Mouse (Mus musculus) yolk sac, embryonic 10.5 days (tissue): Measurements from ENCODE around the gene Sept14.
A peak's percentile ranks its signal among the peaks of the same experiment; 100 is the strongest.
"Not testable (repeated sequence)": the region's sequence is repeated elsewhere in the genome, so short reads cannot be mapped to it uniquely, and the experiment has no call there.

Experiments
- DNase-seq: peaks from one replicate; pipeline ENCODE4 v3.0.0-alpha.2; 2017; ENCODE audit warnings: low spot score

Gene Sept14

GRCm38 (mm10) chr5:129708412-129708811 is at the start of gene Sept14:
Sept14 (minus strand) TSS chr5:129708512.
- DNase-seq: no peak

DNA sequence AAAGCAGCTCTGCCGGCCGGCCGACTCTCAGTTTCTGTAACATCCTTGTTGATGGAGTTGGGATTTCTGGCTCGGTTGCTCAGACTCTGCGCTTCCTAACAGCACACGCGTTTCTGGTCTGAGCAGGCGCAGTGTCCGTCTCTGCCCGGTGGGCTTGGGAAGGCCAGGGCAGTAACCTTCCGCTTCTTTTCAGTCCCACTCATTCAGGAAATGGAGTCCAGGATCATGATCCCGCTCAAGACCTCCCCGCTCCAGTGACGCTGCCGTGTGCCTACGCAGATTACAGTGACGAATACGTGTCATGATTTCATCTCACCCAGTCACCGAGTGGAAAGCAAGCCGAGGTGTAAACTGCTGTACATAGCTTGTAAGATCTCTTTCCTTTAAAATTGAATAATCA is 48.6 kb upstream of the Sept14 start:
- DNase-seq: no peak

DNA sequence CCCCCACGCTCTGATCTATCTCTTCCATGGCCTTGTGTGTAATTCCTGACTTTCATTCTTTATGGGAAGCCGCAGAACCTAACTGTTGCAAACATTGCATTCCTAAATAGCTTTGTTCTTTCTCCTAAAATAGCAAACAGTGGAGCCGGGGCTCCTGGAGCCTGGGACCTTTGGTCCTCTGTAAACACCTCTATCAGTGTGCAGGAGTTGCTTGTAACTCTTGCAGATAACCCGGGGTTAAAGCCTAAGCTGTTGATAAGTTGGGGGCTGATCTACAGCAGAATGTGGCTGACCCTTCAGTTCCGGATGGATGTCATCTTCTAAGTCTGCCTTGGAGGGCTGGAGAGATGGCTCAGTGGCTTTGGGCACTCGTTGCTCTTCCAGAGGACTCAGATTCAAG is 35.7 kb upstream of the Sept14 start:
- DNase-seq: peak; percentile 83

GRCm38 (mm10) chr5:129742903-129743488 is 34.7 kb upstream of the Sept14 start:
- peak; percentile 41 for DNase-seq

DNA sequence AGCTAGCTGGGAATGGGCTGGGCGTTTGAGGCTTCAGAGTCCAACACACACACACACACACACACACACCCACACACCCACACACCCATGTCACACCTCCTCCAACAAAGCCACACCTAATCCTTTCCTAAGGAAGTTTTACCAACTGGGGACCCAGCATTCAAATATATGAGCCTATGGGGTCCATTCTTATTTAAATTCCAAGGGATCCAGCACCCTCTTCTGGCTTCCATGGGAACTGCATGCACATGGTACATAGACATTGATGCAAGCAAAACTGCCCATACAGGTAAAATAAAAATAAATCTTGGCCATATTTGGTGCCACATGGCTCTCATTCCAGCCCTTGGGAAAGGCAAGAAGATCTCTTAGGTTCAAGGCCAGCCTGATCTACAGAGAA is 32.7 kb upstream of the Sept14 start:
- DNase-seq: no peak

DNA sequence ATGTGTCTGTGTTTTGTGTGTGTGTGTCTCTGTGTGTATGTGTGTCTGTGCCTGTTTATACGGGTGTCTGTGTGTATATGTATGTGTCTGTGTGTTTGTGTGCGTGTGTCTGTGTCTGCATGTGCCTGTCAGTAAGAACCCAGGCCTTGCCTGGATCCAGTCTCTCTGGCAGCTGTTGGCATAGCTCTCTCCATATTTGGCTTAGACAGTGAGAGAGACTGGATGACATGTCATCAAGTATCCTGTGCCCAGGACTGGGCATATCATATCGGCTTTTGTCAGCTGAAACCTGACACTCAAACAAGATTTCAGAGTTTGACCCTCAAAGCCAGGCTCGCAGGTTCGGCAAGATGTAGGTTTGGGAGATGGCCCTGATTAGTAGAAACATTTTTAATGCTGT is 22.7 kb upstream of the Sept14 start:
- no peak for DNase-seq

DNA sequence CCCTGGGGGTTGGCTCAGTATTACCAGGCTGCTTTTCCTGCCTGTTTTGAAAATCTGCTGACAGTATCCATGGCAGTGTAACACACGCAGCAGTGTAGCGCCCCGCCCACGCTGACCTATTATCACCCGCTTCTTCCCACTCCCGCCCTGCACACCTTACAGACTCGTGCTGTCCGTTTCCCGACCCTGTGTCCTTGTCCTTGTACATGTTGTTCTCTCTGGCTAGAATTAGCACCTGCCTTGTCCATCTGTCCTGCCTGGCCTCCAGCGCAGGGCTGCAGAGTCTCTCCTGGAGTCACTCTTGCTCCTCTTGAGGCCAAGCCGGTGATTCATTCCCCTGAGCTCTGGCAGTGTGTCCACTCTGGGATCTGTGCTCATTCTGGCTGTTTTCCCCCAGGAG is 22.0 kb upstream of the Sept14 start:
- peak; percentile 73 for DNase-seq

DNA sequence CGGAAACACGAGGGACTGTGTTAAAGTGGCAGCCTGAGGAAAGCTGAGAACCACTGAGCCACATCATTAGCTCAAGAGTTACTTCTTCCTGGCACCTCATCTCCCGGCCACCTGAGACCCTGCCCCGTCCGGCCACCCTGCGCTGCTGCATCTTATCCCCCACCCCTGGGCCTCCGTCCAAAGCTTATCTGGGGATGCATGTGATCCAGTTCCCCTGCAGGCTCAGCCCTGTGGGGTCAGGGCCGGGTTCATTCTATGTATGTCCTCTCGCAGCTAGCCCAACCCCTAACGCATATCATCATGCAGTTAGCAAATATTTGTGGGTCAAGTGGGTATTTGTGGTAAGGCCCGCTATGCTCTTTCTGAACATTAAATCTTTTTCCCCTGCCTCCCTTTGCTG is 21.0 kb upstream of the Sept14 start:
- DNase-seq: peak; percentile 85

- no peak for DNase-seq
These were observed 18.5 kb upstream of the Sept14 start for GRCm38 (mm10) chr5:129726784-129727183.

DNA sequence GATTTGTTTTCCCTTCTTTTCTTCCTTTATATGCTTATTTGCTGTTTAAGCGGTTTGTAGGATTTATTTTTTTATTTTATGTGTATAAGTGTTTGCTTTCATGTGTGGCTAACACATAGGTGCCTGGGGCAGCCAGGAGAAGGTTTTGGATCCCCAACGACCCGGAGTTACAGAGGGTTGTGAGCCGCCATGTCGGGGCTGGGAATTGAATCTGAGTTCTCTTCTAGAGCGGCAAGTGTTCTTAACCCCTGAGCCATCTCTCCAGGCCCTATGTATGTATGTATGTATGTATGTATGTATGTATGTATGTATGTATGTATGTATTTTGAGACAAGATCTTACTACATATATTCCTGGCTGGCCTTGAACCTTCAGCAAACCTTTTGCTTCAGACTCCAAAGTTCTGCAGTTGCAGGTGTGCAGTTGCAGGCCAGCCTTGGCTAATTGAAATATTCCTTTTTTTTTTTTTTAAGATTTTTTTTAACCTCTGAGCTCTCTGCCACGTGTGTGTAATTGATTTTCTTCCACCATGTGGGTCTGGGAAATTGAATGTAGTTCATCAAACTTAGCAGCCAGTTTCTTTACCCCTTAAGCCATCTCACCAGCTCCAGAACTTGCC is 17.6 kb upstream of the Sept14 start:
- DNase-seq: peak; percentile 55

DNA sequence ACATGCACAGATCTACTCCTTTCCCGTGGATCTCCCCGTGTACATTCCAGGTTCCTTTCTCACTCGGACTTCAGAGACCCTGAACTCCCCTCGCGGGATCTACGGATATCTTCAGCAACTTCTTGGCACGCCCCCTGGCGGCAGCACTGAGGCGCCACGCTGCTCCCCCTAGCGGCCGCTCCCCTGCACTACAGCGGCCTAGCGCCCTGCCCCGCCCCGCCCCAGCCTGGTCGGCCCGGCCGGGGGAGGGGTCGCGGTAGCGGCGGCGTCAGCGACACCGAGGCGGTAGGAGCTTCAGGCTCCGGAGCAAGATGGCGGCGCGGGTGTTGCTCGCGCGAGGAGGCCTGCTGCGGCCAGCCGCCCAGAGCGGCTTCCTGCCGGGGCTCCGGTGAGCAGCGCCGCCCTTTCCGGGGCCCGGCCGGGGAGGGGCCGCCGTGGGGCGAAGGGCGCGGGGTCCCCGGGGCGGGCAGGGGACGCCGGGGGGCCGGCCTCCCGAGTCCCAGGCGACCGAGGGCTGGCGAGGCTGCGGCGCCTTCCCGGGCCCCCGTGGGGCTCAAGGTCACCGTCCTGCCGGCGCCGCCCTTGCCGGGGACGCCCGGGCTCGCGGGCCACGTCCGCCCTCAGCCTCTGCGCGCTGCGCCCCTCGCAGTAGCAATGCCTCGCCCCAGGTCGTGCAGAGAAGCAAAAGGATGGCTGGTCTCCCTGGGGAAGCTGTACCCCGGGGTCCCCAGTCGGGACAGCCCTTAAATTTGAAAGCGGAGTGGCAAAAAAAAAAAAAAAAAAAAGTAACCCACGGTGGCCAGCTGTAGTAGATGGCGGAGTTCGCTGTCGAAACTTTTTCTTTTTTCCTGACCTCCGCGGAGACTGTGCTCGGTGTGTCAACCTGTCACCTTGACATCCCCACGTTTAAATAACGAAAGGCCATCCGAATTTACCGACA is 16.8 kb upstream of the Sept14 start, which contains the start of gene Nipsnap2:
Gene Nipsnap2 (plus strand): TSS at position 230 of the 940 bp plus-strand sequence.
- peak; percentile 92 for DNase-seq

DNA sequence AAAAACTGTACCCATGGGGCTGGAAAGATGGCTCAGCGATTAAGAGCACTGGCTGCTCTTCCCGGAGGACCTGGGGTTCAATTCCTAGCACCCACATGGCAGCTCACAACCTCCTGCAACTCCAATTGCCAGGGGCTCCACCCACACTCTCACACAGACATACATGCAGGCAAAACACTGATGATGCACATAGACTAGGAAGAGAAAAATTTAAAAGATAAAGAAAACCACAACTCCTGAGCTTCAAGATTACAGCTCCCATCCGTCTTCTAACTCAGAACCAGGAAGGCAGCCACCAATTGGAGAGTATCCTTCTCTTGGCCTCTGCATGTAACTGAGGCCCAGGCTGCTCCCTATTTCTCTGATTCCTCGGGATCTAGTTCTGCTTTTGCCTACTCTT is 16.0 kb upstream of the Sept14 start:
- DNase-seq: no peak

- no peak for DNase-seq
These were observed 11.9 kb upstream of the Sept14 start for GRCm38 (mm10) chr5:129720176-129720575.

DNA sequence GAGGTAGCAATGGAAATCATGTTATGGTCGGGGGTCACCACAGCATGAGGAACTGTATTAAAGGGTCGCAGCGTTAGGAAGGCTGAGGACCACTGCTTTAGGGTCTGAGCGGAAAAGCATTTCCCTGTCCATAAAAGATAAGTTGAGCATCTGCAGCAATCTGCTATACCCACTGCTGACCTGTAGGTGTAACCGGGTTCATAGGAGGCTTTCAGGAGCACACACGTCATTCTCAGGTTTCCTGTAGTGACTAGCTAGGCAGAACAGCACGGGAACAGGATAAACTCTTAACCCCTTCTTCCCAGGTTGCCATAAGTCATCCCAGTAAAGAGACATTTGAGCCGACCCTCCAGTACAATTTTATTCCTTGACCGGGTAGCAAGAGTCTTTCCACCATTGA is 8.7 kb upstream of the Sept14 start:
- no peak for DNase-seq

DNA sequence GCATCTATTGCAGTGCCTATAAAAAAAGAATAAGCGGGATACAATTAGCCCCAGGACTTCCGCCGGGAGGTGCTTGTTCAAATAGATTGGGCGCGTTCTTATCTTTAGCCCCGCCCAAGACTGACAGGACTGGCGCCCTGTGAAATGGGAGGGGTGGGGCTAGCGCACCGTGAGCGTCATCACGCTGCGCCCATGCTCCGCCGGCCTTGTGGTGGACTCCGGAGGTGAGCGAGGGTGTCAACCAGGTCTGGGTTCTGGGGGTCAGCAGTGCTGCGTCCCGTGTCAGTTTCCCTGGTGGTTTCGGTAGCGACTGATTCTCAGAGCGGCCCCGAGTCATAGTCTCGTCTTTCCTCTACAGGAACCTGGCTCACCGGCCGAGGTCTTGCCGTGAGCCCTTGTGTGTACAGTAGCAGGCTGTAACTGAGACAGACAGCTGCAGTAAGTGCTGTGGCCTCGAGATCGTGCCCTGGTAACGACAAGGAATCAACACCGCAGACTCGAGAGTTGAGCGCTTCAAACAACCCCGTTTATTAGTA is 7.1 kb upstream of the Sept14 start, which contains the start of gene Mrps17:
Gene Mrps17 (plus strand): TSS at position 172 of the 536 bp plus-strand sequence.
- peak; percentile 94 for DNase-seq

- DNase-seq: peak; percentile 73
These were observed 4.9 kb downstream of the Sept14 start for GRCm38 (mm10) chr5:129703368-129703767.

- DNase-seq: no peak
These were observed 6.6 kb downstream of the Sept14 start for GRCm38 (mm10) chr5:129701706-129702105.

DNA sequence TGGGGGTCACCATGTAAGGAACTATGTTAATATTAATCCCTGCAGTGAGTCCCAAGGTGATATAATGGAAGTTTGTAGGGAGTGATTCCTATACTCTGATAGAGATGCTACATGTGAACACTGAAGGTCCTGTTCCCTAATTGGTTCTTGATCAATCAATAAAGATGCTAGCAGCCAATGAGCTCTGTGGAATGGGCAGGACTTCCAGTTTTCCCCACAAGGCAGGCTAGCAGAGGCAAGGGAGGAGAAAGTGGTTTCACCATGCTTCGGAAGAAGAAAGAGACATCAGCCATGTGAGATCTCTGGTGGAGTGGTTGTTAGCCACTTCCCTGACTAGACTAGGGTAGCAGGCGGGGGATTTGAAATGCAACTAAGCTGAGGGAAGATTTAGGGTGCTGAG is 7.8 kb downstream of the Sept14 start:
- DNase-seq: no peak

DNA sequence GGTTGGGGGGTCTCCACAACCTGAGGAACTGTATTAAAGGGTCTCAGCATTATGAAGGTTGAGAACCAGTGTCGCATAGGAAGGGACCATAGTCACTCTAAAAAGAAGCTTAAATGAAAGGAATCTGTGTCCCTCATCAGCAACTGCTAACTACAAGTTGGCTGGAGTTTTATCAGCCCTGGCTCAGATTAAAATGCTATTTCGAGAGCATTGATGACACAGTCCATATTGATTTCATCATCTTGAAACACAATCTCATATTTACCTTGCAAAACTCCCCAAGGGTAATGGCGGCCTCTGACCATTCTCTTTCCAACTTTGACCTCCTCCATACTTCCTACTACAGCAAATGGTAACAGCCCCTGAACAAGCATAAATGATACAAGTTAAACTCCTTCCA is 17.8 kb downstream of the Sept14 start:
- no peak for DNase-seq

DNA sequence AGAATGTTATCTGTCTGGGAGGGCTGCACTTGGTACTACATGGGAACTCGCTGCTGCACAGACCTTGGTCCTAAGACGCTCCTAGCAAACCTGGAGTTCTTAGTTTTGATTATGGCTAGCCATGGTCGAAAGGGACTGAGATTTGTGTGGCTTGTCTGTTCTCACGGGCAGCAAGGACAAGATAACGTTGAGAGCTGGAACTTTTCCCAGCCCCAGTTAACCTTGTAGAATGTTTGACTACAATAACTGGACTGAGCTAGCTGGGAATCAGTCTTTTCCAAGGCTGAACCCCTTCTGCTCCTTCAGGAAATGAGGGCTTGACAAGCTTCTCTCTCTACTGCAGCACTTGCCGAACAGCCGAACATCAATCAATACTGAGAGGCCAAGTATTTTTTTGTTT is 20.7 kb downstream of the Sept14 start:
- no peak for DNase-seq

DNA sequence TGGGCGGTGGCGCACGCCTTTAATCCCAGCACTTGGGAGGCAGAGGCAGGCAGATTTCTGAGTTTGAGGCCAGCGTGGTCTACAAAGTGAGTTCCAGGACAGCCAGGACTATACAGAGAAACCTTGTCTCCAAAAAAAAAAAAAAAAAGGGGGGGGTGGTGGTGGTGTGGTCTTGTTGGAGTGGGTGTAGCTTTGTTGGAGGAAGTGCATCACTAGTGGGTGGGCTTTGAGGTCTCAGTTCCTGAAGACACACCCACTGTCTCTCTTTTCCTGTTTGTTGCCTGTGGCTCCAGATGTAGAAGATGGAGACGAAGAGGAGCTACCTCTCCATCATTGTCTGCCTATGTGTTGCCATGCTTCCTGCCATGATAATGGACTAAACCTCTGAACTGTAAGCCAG is 23.2 kb downstream of the Sept14 start:
- DNase-seq: not testable (repeated sequence)

GRCm38 (mm10) chr5:129670036-129670458 is 38.3 kb downstream of the Sept14 start, which contains the start of gene Zfp11:
Zfp11 (minus strand) TSS chr5:129670099.
- DNase-seq: peak; percentile 73
